Mouse (Mus musculus) lung, postnatal 0 days (tissue): ENCODE measurements around the gene Itga9. TPM values are rescaled to one million over a fixed set of nuclear protein-coding genes. Genes with fewer than 3 reads are reported as not detected.
A peak's percentile ranks its signal among the peaks of the same experiment; 100 is the strongest.

ENCODE experiments used
- ATAC-seq: fragments of 200-750 bp; cut with Nextera tagmentation; 2 replicates; pipeline ENCODE4 v1.8.0; 2017; ENCODE audit warnings: moderate library complexity
- DNase-seq: peaks from one replicate; pipeline ENCODE4 v3.0.0-alpha.2; 2016; ENCODE audit warnings: low spot score
- H3K27ac ChIP-seq: fragments of 300-500 bp; sonication (generic); 2 replicates; pipeline ENCODE4 v1.5.1; 2014; ENCODE audit warnings: antibody characterized with exemption, mild to moderate bottlenecking, low read length, mixed read lengths
- H3K27me3 ChIP-seq: fragments of 300-500 bp; sonication (generic); replicated peaks from 2 replicates; pipeline ENCODE4 v1.6.1; 2014; ENCODE audit warnings: low read length, mixed read lengths; ENCODE audit not compliant: insufficient read depth
- H3K36me3 ChIP-seq: fragments of 300-500 bp; sonication (generic); 2 replicates; pipeline ENCODE4 v1.6.1; 2014; ENCODE audit warnings: low read length, mixed read lengths; ENCODE audit not compliant: insufficient read depth
- H3K4me1 ChIP-seq: fragments of 300-500 bp; sonication (generic); 2 replicates; pipeline ENCODE4 v1.6.1; 2014; ENCODE audit warnings: antibody characterized with exemption, low read depth, low read length, mixed read lengths; ENCODE audit not compliant: insufficient read depth
- H3K4me2 ChIP-seq: fragments of 300-500 bp; sonication (generic); replicated peaks from 2 replicates; pipeline ENCODE4 v1.6.1; 2014; ENCODE audit warnings: low read depth, mild to moderate bottlenecking, low read length, moderate library complexity, mixed read lengths
- H3K4me3 ChIP-seq: fragments of 300-500 bp; sonication (generic); 2 replicates; pipeline ENCODE4 v1.5.1; 2014; ENCODE audit warnings: low read depth, low read length
- H3K9ac ChIP-seq: fragments of 300-500 bp; sonication (generic); replicated peaks from 2 replicates; pipeline ENCODE4 v1.6.1; 2014; ENCODE audit warnings: low read depth, mild to moderate bottlenecking
- H3K9me3 ChIP-seq: fragments of 300-500 bp; sonication (generic); 2 replicates; pipeline ENCODE4 v1.6.1; 2016; ENCODE audit warnings: low read length, mixed read lengths
- CTCF ChIP-seq: IDR thresholded peaks from 2 replicates; pipeline ENCODE4 v1.5.1; 2016; ENCODE audit warnings: antibody characterized with exemption, mild to moderate bottlenecking
- EP300 ChIP-seq: IDR thresholded peaks from 2 replicates; pipeline ENCODE4 v1.6.1; 2016; ENCODE audit warnings: antibody characterized with exemption, mild to moderate bottlenecking, control low read depth
- WGBS: fragments of 180-500 bp; shearing (Covaris S2); extraction: QIAGEN DNeasy Blood & Tissue Kit; methylation state at CpG from one replicate; pipeline ENCODE4 v1.1.7; 2014; 5-methylcytosine and 5-hydroxymethylcytosine counted together
- polyA plus RNA-seq: library from polyadenylated mRNA; unstranded; fragments of >200 nt; fragmentation: Nextera tagmentation; extraction: Ambion mirVana; gene quantifications from 2 replicates; pipeline ENCODE4 v1.2.1, GENCODE M21; 2015

Itga9 gene
- polyA plus RNA-seq: 22.0 and 24.2 TPM in 2 replicates

DNA sequence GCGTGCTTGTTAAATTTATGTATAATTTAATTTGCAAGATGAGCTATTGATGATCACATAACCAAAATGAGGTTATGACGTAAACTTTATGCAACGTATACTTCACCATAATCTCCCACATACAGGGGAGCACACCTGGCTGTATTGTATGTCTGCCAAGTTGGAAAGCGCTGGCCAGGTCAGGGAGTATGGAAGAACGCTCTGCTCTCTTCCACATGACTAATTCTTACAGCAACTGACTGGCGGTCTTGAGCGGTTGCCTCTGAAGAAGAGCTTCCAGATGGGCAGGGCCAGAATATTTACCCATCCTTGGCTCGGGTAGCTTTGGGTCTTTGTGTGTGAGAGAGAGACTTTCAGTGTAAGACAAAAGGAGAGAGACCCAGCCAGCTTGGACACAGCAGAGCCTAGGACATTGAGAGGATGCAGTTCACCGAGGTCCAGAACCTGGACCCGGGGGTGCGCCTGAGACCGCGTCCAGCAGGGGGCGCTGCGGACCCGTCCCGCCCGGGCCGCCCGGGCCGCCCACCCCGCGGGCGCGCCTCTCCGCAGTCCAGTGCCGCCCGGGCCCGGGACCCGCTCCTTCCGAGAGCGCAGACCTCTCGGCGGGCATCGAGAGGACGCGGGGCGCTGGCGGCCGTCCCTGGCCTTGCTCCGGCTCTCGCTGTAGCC lies at the start of gene Itga9:
Gene Itga9, plus strand, starts transcription at position 543 of the 669 bp plus-strand sequence.
- peak; percentile 77 for TF ChIP-seq CTCF
- no peak for TF ChIP-seq EP300
- H3K4me2 ChIP-seq: peak within 1 kb of the TSS; percentile 95
- no peaks in the 10 kb centered on the region for H3K9me3 ChIP-seq
- ATAC-seq (peak; percentile 88), DNase-seq (peak; percentile 83)
- H3K27ac ChIP-seq: peak within 1 kb of the TSS; percentile 68
- H3K4me1 ChIP-seq: peaks cover 4% of the 10 kb centered on the region; the same call in 1 of the 2 replicates
- H3K9ac ChIP-seq: peak within 1 kb of the TSS; percentile 72
- no peaks in the 10 kb centered on the region for H3K27me3 ChIP-seq
- 14% methylated on average over 24 of the region's 42 CpGs for WGBS
- H3K4me3 ChIP-seq: peak within 1 kb of the TSS; percentile 83
- H3K36me3 ChIP-seq: no peaks in the 10 kb centered on the region

DNA sequence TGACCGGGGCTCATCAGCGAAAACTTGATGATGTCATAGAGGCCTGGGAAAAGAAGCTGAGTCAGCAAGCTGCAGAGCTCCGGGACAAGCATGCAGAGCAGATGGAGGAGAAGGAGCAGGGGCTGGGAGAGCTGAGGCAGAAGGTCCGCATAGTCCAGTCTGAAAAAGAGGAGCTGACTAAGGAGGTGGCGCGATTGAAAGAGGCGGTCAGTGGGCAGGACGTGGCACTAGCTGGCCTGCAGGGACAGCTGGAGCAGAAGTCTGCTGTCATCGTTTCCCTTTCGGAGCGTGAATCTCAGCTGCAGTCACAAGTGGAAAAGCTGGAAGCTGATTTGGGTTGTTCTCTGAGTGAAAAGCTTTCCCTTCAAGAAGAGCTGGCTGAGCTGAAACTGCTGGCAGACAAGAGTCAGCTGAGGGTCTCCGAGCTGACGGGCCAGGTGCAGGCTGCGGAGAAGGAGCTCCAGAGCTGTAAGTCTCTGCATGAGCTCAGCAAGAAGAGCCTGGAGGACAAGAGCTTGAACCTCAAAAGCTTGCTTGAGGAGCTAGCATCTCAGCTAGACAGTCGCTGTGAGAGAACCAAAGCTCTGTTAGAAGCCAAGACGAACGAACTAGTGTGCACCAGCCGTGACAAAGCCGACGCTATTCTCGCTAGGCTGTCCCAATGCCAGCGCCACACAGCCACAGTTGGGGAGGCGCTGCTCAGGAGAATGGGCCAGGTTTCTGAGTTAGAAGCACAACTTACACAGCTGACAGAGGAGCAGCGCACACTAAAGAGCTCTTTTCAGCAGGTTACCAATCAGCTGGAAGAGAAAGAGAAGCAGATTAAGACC lies 49.3 kb upstream of the Itga9 start:
- no peaks in the 10 kb centered on the region for H3K27me3 ChIP-seq
- no peaks in the 10 kb centered on the region for H3K4me1 ChIP-seq
- WGBS: 83% methylated on average over 24 of the region's 24 CpGs
- H3K9ac ChIP-seq: no peak overlapping the region
- peak; percentile 38 for DNase-seq
- TF ChIP-seq CTCF: no peak
- no peak for TF ChIP-seq EP300
- H3K36me3 ChIP-seq: peaks cover 48% of the 10 kb centered on the region
- no peak overlapping the region for H3K4me2 ChIP-seq
- no peaks in the 10 kb centered on the region for H3K9me3 ChIP-seq
- H3K27ac ChIP-seq: no peak overlapping the region
- peak; percentile 57 for ATAC-seq
- no peak overlapping the region for H3K4me3 ChIP-seq

DNA sequence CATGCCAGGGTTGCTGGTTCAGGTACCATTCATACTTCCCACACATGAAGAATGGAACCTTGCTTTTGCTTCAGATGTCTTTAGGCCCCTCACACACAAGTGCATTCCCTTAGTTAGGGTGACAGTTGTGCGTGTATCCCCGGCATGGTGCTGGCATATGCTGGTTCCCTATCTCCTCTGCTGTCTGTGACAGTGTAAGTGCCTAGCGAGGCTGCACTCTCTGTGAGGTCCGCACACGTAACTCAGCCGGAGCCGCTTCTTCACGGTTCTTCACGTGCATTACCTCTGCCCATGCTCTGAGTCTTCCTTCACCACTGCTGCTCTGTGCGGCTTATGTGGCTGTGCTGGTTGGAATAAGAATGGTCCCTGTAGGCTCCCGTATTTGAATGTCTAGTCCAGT lies 43.1 kb upstream of the Itga9 start:
- peaks cover 69% of the 10 kb centered on the region for H3K36me3 ChIP-seq
- H3K27me3 ChIP-seq: no peaks in the 10 kb centered on the region
- H3K9me3 ChIP-seq: no peaks in the 10 kb centered on the region
- no peaks in the 10 kb centered on the region for H3K4me1 ChIP-seq
- no peak for DNase-seq
- no peak overlapping the region for H3K4me3 ChIP-seq
- 97% methylated on average over 11 of the region's 11 CpGs for WGBS
- no peak for ATAC-seq
- no peak for TF ChIP-seq CTCF
- no peak for TF ChIP-seq EP300
- no peak overlapping the region for H3K4me2 ChIP-seq
- H3K9ac ChIP-seq: no peak overlapping the region
- no peak overlapping the region for H3K27ac ChIP-seq

DNA sequence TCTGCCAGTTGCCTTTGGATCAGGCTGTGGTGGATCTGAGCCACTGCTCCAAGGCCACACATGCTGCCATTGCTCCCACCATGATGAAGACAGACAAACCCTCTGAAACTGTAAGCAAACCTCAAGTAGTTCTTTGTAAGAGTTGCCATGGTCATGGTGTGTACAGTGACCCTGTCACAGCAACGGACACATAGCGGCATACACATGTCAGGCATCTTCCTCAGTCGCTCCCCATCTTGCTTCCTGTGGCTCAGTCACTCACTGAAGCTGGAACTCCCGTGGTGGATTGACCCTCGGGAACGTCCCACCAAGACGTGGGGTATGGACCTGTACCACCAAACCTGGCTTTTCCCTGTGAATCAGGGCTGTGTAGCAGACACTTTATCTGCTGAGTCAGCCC lies 42.6 kb upstream of the Itga9 start:
- H3K36me3 ChIP-seq: peaks cover 69% of the 10 kb centered on the region
- TF ChIP-seq CTCF (no peak), EP300 (no peak)
- 93% methylated on average over 7 of the region's 7 CpGs for WGBS

DNA sequence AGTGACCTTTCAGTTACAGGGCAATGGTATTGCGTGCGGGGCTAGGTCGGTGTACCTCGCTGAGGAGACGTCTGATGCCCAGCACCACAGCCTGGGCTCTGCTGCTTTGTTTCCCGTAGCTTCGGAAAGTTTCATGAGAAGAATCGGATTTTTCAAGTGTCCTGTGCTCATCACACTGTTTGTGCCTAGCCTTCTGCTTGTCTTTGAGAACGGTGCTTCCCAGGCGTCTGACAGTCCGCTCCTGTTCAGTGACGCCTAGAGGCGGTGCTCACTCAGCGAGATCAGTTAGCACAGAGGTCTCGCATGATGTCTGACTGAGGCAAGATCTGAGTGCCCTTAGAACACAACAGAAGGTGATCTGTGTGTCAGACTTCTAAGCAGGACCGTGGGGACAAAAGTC lies 41.8 kb upstream of the Itga9 start:
- Histone ChIP-seq H3K9me3 (no peaks in the 10 kb centered on the region), H3K4me3 (no peak overlapping the region), H3K36me3 (peaks cover 70% of the 10 kb centered on the region), H3K4me2 (no peak overlapping the region), H3K4me1 (no peaks in the 10 kb centered on the region), H3K27me3 (no peaks in the 10 kb centered on the region), H3K9ac (no peak overlapping the region), H3K27ac (no peak overlapping the region)
- no peak for TF ChIP-seq EP300
- TF ChIP-seq CTCF: no peak
- DNase-seq: no peak
- 89% methylated on average over 16 of the region's 16 CpGs for WGBS
- ATAC-seq: no peak

More for the DNA sequence above, 42.6 kb upstream of the Itga9 start:
- Histone ChIP-seq H3K4me3 (no peak overlapping the region), H3K4me1 (no peaks in the 10 kb centered on the region), H3K27me3 (no peaks in the 10 kb centered on the region), H3K4me2 (no peak overlapping the region), H3K27ac (no peak overlapping the region), H3K9ac (no peak overlapping the region), H3K9me3 (no peaks in the 10 kb centered on the region)
- no peak for ATAC-seq
- DNase-seq: no peak

DNA sequence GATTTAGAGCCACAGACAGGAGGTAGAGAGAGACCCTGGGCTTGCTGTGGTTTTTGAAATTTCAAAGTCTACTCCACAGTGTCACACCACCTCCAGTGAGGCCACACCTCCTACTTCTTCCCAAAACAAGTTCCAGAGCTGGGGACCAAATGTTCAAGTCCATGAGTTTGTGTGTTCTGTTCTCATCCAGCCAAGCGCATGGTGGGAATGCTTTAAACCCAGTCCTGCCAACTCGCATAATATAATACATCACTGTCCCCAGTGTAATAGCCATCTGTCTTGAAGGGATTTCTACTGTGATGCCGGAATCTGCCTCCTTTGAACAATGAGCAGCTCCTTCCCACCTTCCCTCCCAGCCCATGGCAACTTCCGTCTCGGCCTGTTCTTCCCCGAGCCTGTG lies 37.2 kb upstream of the Itga9 start:
- Histone ChIP-seq H3K4me2 (no peak overlapping the region), H3K9me3 (no peaks in the 10 kb centered on the region), H3K9ac (no peak overlapping the region), H3K27ac (no peak overlapping the region), H3K36me3 (peaks cover 58% of the 10 kb centered on the region), H3K4me1 (no peaks in the 10 kb centered on the region), H3K4me3 (no peak overlapping the region), H3K27me3 (no peaks in the 10 kb centered on the region)
- ATAC-seq (no peak), DNase-seq (no peak)
- 92% methylated on average over 6 of the region's 6 CpGs for WGBS
- TF ChIP-seq CTCF (no peak), EP300 (no peak)
